Mouse (Mus musculus) olfactory bulb, adult 2 months (tissue): ENCODE data around the gene Cmtm8.

Experiments used
- CTCF ChIP-seq: fragments of 200-500 bp; IDR thresholded peaks from 2 replicates; pipeline ENCODE4 v1.5.1; 2012; ENCODE audit warnings: low read depth, mild to moderate bottlenecking, low read length, moderate library complexity; ENCODE audit not compliant: insufficient read depth
- POLR2A ChIP-seq: fragments of 200-500 bp; IDR thresholded peaks from 2 replicates; pipeline ENCODE4 v1.6.1; 2012; ENCODE audit warnings: mild to moderate bottlenecking, low read depth, low read length, moderate library complexity; ENCODE audit not compliant: insufficient read depth

DNA sequence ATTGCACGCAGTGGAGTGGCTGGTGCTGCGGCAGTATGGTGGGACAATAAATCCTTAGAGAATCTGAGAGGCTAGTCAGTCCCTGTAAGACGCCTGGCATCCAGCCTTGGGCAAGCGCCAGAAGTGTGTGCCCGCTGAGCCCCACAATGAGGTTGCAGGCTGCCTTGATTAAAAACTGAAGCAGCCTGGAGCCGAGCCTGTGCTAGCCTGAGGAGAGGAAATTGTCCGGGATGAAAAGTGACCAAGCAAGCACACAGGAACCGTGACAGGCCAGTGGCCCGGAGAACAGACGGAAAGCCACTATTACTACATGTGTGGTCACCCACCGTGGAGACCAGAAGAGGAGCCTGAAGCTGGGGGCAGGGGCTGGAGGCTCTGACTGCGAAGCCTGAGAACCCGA, 76.9 kb downstream of the Cmtm8 start:
- TF ChIP-seq POLR2A (no peak), CTCF (no peak)
